Mouse (Mus musculus): ENCODE measurements around the gene Tom1.

DNA sequence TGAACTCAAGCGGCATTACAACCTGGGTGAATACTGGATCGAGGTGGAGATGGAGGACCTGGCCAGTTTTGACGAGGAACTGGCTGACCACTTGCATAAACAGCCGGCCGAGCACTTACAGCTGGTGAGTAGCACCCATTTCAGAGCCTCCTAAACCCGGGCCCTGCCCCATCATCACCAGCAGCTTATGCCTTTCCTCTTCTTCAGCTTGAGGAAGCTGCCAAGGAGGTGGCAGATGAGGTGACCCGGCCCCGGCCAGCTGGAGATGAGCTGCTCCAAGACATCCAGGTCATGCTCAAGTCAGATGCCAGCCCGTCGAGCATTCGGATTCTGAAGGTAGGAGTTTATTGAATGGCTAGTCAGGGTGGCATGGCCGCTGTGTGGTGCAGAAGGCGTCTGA is 76.6 kb downstream of the Tom1 start:
- TF ChIP-seq CTCF (IDR thresholded peaks at IDR 0.05; ENCODE audit: extremely low read depth, insufficient read depth, insufficient read length, insufficient replicate concordance) (no peak), POLR2A (IDR thresholded peaks at IDR 0.05; ENCODE audit: low read depth, low read length) (no peak)
